Mouse (Mus musculus) intestine, postnatal 0 days (tissue): ENCODE results near the gene Actr2. TPM values are rescaled to one million over a fixed set of nuclear protein-coding genes. Genes with fewer than 3 reads are reported as not detected.
A peak's percentile ranks its signal among the peaks of the same experiment; 100 is the strongest.

Experiments used
- ATAC-seq: fragments of 200-750 bp; cut with Nextera tagmentation; 2 replicates; pipeline ENCODE4 v1.8.0; 2017; ENCODE audit warnings: mild to moderate bottlenecking, moderate TSS enrichment, moderate library complexity
- H3K27ac ChIP-seq: fragments of 300-500 bp; sonication (generic); 2 replicates; pipeline ENCODE4 v1.5.1; 2014; ENCODE audit warnings: mild to moderate bottlenecking, low read depth, low read length, moderate library complexity
- H3K27me3 ChIP-seq: fragments of 300-500 bp; sonication (generic); replicated peaks from 2 replicates; pipeline ENCODE4 v1.6.1; 2014; ENCODE audit warnings: low read length, mixed read lengths; ENCODE audit not compliant: control insufficient read depth, insufficient read depth
- H3K36me3 ChIP-seq: fragments of 300-500 bp; sonication (generic); 2 replicates; pipeline ENCODE4 v1.6.1; 2014; ENCODE audit warnings: mild to moderate bottlenecking, moderate library complexity; ENCODE audit not compliant: control insufficient read depth, insufficient read depth
- H3K4me1 ChIP-seq: fragments of 300-500 bp; sonication (generic); replicated peaks from 2 replicates; pipeline ENCODE4 v1.6.1; 2014; ENCODE audit warnings: antibody characterized with exemption, low read length, mixed read lengths; ENCODE audit not compliant: control insufficient read depth, insufficient read depth
- H3K4me2 ChIP-seq: fragments of 300-500 bp; sonication (generic); replicated peaks from 2 replicates; pipeline ENCODE4 v1.6.1; 2014; ENCODE audit warnings: low read depth, mild to moderate bottlenecking, moderate library complexity
- H3K4me3 ChIP-seq: fragments of 300-500 bp; sonication (generic); 2 replicates; pipeline ENCODE4 v1.5.1; 2014; ENCODE audit warnings: low read depth, low read length
- H3K9ac ChIP-seq: fragments of 300-500 bp; sonication (generic); 2 replicates; pipeline ENCODE4 v1.6.1; 2014; ENCODE audit warnings: mild to moderate bottlenecking, low read depth, low read length
- H3K9me3 ChIP-seq: fragments of 300-500 bp; sonication (generic); 2 replicates; pipeline ENCODE4 v1.6.1; 2016; ENCODE audit warnings: mixed run types; ENCODE audit not compliant: control insufficient read depth
- CTCF ChIP-seq: sonication (generic); IDR thresholded peaks from 2 replicates; pipeline ENCODE4 v1.5.1; 2016; ENCODE audit warnings: low read depth, mild to moderate bottlenecking, control low read depth, antibody characterized with exemption, moderate library complexity
- WGBS: fragments of 180-500 bp; shearing (Covaris S2); extraction: QIAGEN DNeasy Blood & Tissue Kit; methylation state at CpG from one replicate; pipeline ENCODE4 v1.1.7; 2014; 5-methylcytosine and 5-hydroxymethylcytosine counted together
- polyA plus RNA-seq: library from polyadenylated mRNA; unstranded; fragments of >200 nt; fragmentation: Nextera tagmentation; extraction: Ambion mirVana; gene quantifications from 2 replicates; pipeline ENCODE4 v1.2.1, GENCODE M21; 2015

The Actr2 gene
- polyA plus RNA-seq, 1 experiment from 2014 or later: 109 TPM

DNA sequence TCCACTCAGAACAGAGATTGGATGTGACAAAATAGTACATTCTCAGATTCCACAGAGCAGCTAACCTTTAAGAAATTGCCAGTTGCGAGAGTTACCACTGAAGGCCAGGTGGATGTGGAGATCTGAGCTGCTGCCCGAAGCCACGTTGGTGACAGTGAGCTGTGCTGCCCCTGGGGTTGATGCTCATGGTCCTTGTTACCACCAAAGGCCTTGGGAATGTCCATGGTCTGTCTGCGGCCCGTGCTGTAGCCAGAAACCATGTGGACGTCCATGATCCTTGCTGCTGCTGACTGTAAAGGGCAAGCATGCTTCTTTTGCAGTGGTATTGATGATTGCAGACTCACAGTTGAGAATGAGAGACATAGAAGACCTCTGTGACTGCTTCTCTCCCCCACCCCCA is 84.3 kb downstream of the Actr2 start:
- WGBS: 93% methylated on average over 6 of the region's 6 CpGs
- no peak overlapping the region for H3K27ac ChIP-seq
- no peaks in the 10 kb centered on the region for H3K9me3 ChIP-seq
- no peak for ATAC-seq
- no peak overlapping the region for H3K4me2 ChIP-seq
- H3K9ac ChIP-seq: no peak overlapping the region
- TF ChIP-seq CTCF: no peak
- no peak overlapping the region for H3K4me3 ChIP-seq
- no peaks in the 10 kb centered on the region for H3K27me3 ChIP-seq
- H3K36me3 ChIP-seq: peaks cover 11% of the 10 kb centered on the region; the same call in 1 of the 2 replicates
- no peaks in the 10 kb centered on the region for H3K4me1 ChIP-seq

DNA sequence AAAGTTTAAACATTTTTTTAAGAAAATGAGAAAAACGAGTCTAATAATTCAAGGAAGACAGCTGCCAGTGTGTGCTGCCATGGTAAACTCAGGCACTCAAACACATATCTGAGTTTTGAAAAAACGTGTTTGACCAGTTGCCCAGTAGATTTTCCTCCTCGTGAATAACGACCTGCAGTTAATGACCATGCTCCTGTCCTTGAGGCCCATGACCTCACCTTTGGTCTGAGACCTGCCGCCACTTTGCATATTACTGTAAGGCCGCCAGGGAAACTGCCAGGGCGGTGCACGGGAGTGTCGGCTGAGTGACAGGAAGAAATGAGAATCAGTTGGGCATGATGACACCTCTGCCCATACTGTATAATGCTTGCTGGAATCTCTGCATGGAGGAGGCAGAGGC is 85.0 kb downstream of the Actr2 start:
- no peak overlapping the region for H3K27ac ChIP-seq
- ATAC-seq: 0 out of 2 replicates have a peak, but pooled peaks have one; percentile 28
- H3K9me3 ChIP-seq: no peaks in the 10 kb centered on the region
- no peak for TF ChIP-seq CTCF
- no peaks in the 10 kb centered on the region for H3K27me3 ChIP-seq
- no peaks in the 10 kb centered on the region for H3K4me1 ChIP-seq
- 52% methylated on average over 9 of the region's 9 CpGs for WGBS
- H3K4me3 ChIP-seq: no peak overlapping the region
- no peak overlapping the region for H3K4me2 ChIP-seq
- peaks cover 18% of the 10 kb centered on the region; the same call in 1 of the 2 replicates for H3K36me3 ChIP-seq
- H3K9ac ChIP-seq: no peak overlapping the region

DNA sequence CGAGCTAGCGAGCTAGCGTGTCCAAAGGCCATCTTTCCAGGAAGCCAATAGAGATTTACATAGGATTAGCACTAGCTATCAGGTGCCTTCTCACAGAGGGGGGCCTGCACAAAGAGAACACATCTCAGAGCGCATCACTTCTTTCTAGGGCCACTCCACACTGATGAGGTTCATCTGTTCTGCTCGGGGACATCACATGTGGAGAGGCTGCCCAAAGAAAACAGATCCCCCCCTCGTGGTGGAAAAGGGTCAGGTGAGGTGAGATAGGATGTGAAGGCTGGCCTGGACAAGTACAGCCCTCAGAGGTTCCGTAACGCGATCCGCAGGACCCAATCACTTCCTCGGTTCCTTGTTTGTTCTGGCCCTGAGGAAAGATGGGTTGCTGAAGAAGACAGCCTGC is 86.8 kb downstream of the Actr2 start:
- H3K9ac ChIP-seq: no peak overlapping the region
- 59% methylated on average over 11 of the region's 11 CpGs for WGBS
- H3K4me1 ChIP-seq: no peaks in the 10 kb centered on the region
- no peaks in the 10 kb centered on the region for H3K27me3 ChIP-seq
- no peak overlapping the region for H3K27ac ChIP-seq
- TF ChIP-seq CTCF: peak; percentile 31; the same call in 1 of the 2 replicates
- peaks cover 33% of the 10 kb centered on the region for H3K36me3 ChIP-seq
- H3K4me2 ChIP-seq: no peak overlapping the region
- no peaks in the 10 kb centered on the region; the same call in 1 of the 2 replicates for H3K9me3 ChIP-seq
- H3K4me3 ChIP-seq: no peak overlapping the region
- no peak for ATAC-seq

DNA sequence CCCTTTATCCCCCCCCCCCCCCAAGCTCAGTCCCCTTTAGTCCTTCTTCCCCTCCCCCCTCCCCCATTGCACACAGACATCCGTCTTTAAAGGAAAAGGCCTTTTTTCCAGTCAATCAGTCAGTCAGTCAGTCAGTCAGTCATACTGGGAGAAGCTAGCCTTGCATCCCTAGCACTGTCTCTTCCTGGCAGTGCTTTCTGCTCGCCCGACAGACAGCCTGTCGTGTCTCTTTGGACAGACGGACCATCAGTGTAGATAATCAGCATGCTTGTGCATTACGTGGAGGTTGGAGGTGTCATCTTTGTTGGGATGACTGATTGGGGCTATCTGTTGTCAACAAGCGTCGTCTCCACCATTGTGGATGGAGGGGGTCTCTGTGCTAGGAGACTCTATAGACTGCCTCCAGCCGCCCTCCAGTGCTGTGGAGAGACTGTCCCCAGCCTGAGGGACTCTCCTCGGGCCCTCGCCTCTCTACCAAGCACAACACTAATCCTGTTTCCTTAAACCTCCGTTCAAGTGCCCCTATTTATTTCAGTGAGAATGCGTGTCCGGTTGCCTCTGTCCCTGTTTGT is 89.7 kb downstream of the Actr2 start:
- H3K9ac ChIP-seq: no peak overlapping the region
- WGBS: 95% methylated on average over 14 of the region's 14 CpGs
- H3K27me3 ChIP-seq: no peaks in the 10 kb centered on the region
- peaks cover 62% of the 10 kb centered on the region for H3K36me3 ChIP-seq
- TF ChIP-seq CTCF: no peak
- no peak overlapping the region for H3K4me3 ChIP-seq
- H3K4me1 ChIP-seq: no peaks in the 10 kb centered on the region
- no peak overlapping the region for H3K27ac ChIP-seq
- peaks cover 8% of the 10 kb centered on the region for H3K9me3 ChIP-seq
- no peak for ATAC-seq
- no peak overlapping the region for H3K4me2 ChIP-seq

GRCm38 (mm10) chr11:20022462-20022861 is 90.3 kb downstream of the Actr2 start:
- no peaks in the 10 kb centered on the region for H3K4me1 ChIP-seq
- H3K9me3 ChIP-seq: peaks cover 8% of the 10 kb centered on the region
- peaks cover 65% of the 10 kb centered on the region for H3K36me3 ChIP-seq
- no peak overlapping the region for H3K4me3 ChIP-seq
- TF ChIP-seq CTCF: no peak
- no peak for ATAC-seq
- H3K27me3 ChIP-seq: no peaks in the 10 kb centered on the region
- 94% methylated on average over 2 of the region's 2 CpGs for WGBS
- H3K27ac ChIP-seq: no peak overlapping the region
- no peak overlapping the region for H3K9ac ChIP-seq
- no peak overlapping the region for H3K4me2 ChIP-seq

DNA sequence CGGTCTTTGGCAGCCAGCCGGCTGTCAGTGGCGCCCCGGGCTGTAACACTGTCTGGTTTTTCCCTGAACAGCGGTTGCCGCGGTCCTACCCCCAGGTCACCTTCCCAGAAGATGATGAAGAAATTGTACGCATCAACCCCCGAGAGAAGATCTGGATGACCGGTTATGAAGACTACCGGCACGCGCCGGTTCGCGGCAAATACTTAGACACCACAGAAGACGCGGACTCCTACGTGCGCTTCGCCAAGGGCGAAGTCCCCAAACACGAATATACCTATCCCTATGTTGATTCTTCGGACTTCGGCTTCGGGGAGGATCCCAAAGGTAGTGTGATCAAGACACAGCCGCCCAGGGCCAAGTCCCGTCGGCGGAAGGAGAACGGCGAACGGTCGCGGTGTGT is 92.0 kb downstream of the Actr2 start:
- Histone ChIP-seq H3K4me3 (no peak overlapping the region), H3K27me3 (no peaks in the 10 kb centered on the region), H3K9ac (no peak overlapping the region), H3K4me1 (no peaks in the 10 kb centered on the region), H3K27ac (peak overlapping the region; percentile 46), H3K9me3 (peaks cover 8% of the 10 kb centered on the region), H3K36me3 (peaks cover 74% of the 10 kb centered on the region), H3K4me2 (no peak overlapping the region)
- no peak for ATAC-seq
- TF ChIP-seq CTCF: no peak
- WGBS: 98% methylated on average over 35 of the region's 35 CpGs
